ENCODE assay signal across 18 mouse cellular contexts in genomic region chr9:50240923-50241322, GRCm38 (mm10).
DNase-seq lines count a peak whose midpoint lies in the region; ATAC-seq and TF ChIP-seq lines count a peak whose summit lies in the region.
"Had no signal": no experiment of that assay in that cellular context is flagged by ENCODE, and none has a peak within 500 bp of the region (broad histone marks: within the 10 kb centered on the region; RNA-seq: fewer than 3 reads in every experiment).

No protein-coding gene starts in this region.

- H3K4me3 ChIP-seq in lung, embryonic 14.5 days (ENCODE audit: low read depth, low read length): no peak overlapping the region
- H3K4me3 ChIP-seq in forebrain, embryonic 13.5 days: no peak overlapping the region
- H3K4me3 ChIP-seq in limb, embryonic 10.5 days: no peak overlapping the region
- H3K4me3 ChIP-seq: heart, embryonic 10.5 days; midbrain, embryonic 13.5 days had no signal

- peak; percentile 4 for DNase-seq in embryo, embryonic 10 days (ENCODE audit: low spot score)
- no peak for DNase-seq in embryo, embryonic 11 days
- peak; percentile 45 for DNase-seq in lung, embryonic 14.5 days
- DNase-seq in lung, postnatal 36 days: no peak
- DNase-seq in retina, embryonic 14.5 days (ENCODE audit: low spot score): peak; percentile 35
- no peak for DNase-seq in limb, embryonic 10.5 days (ENCODE audit: low spot score)
- DNase-seq in adrenal gland, postnatal 4 days (ENCODE audit: low spot score in 2 of 2): no peak
- DNase-seq: adrenal gland, adult 2 months; cerebellum, adult 2 months; gastrocnemius, postnatal 36 days; layer of hippocampus, postnatal 36 days; lung, adult 2 months; right cerebral cortex, postnatal 25 days; thymus, postnatal 25 days had no signal

- no peaks in the 10 kb centered on the region for H3K27me3 ChIP-seq in lung, embryonic 14.5 days (ENCODE audit: insufficient read depth, low read length)
- peaks cover 6% of the 10 kb centered on the region for H3K27me3 ChIP-seq in forebrain, embryonic 13.5 days
- no peaks in the 10 kb centered on the region for H3K27me3 ChIP-seq in limb, embryonic 10.5 days (ENCODE audit: low read depth, poor library complexity, severe bottlenecking)
- H3K27me3 ChIP-seq: CH12.LX; midbrain, embryonic 13.5 days had no signal

- H3K36me3 ChIP-seq in lung, embryonic 14.5 days (ENCODE audit: insufficient read depth): no peaks in the 10 kb centered on the region
- H3K36me3 ChIP-seq in forebrain, embryonic 13.5 days (ENCODE audit: poor library complexity, severe bottlenecking): no peaks in the 10 kb centered on the region
- no peaks in the 10 kb centered on the region for H3K36me3 ChIP-seq in limb, embryonic 10.5 days
- H3K36me3 ChIP-seq: heart, embryonic 10.5 days; midbrain, embryonic 13.5 days had no signal

- peaks cover 9% of the 10 kb centered on the region; the same call in 1 of the 2 replicates for H3K4me1 ChIP-seq in lung, embryonic 14.5 days (ENCODE audit: insufficient read depth)
- H3K4me1 ChIP-seq in forebrain, embryonic 13.5 days: peaks cover 51% of the 10 kb centered on the region
- H3K4me1 ChIP-seq in limb, embryonic 10.5 days: peaks cover 19% of the 10 kb centered on the region

- ATAC-seq in lung, embryonic 14.5 days (ENCODE audit: insufficient read depth): 0 out of 2 replicates have a peak, but pooled peaks have one; percentile 35
- ATAC-seq in forebrain, embryonic 13.5 days: peak; percentile 57; the same call in 1 of the 2 replicates
- ATAC-seq: midbrain, embryonic 13.5 days had no signal

- no peak for TF ChIP-seq CTCF in lung, embryonic 14.5 days (IDR thresholded peaks at IDR 0.05; ENCODE audit: low read depth)

- H3K4me2 ChIP-seq in lung, embryonic 14.5 days: no peak overlapping the region
- peak overlapping the region; percentile 15; the same call in 1 of the 2 replicates for H3K4me2 ChIP-seq in forebrain, embryonic 13.5 days
- H3K4me2 ChIP-seq: midbrain, embryonic 13.5 days had no signal

- 36% methylated on average over 8 of the region's 8 CpGs for WGBS in lung, embryonic 14.5 days
- 16% methylated on average over 8 of the region's 8 CpGs for WGBS in forebrain, embryonic 13.5 days
- WGBS in limb, embryonic 10.5 days: 52% methylated on average over 8 of the region's 8 CpGs

- H3K9me3 ChIP-seq in lung, embryonic 14.5 days (ENCODE audit: low read depth, low read length): no peaks in the 10 kb centered on the region
- no peaks in the 10 kb centered on the region for H3K9me3 ChIP-seq in forebrain, embryonic 13.5 days (replicated peaks)
- H3K9me3 ChIP-seq in limb, embryonic 10.5 days (replicated peaks): no peaks in the 10 kb centered on the region
- H3K9me3 ChIP-seq: heart, embryonic 10.5 days; midbrain, embryonic 13.5 days had no signal

- no peak overlapping the region for H3K27ac ChIP-seq in lung, embryonic 14.5 days (ENCODE audit: low read depth)
- H3K27ac ChIP-seq in forebrain, embryonic 13.5 days: peak overlapping the region; percentile 57; the same call in 1 of the 2 replicates
- no peak overlapping the region for H3K27ac ChIP-seq in limb, embryonic 10.5 days
- H3K27ac ChIP-seq: heart, embryonic 10.5 days had no signal

- no peak overlapping the region for H3K9ac ChIP-seq in lung, embryonic 14.5 days
- no peak overlapping the region for H3K9ac ChIP-seq in forebrain, embryonic 13.5 days
- H3K9ac ChIP-seq: midbrain, embryonic 13.5 days had no signal

Comparison
In these comparisons a context has a peak if more than half of its experiments do, and no peak if none do; other contexts are left out.
1. DNase-seq: peak in embryo, embryonic 10 days (single experiment), lung, embryonic 14.5 days (single experiment) and retina, embryonic 14.5 days (single experiment); none in embryo, embryonic 11 days (single experiment), lung, postnatal 36 days (single experiment), limb, embryonic 10.5 days (single experiment) and adrenal gland, postnatal 4 days (0 of 2).